Mouse (Mus musculus) small intestine, adult 2 months (tissue): ENCODE results near the gene Skap2.

Source experiments
- CTCF ChIP-seq: fragments of 200-500 bp; IDR thresholded peaks from 2 replicates; pipeline ENCODE4 v1.5.1; 2012; ENCODE audit warnings: low read depth, mild to moderate bottlenecking, control low read depth, inconsistent platforms, low read length, moderate library complexity, mixed read lengths; ENCODE audit not compliant: insufficient replicate concordance, insufficient read length; ENCODE audit errors: extremely low read depth
- POLR2A ChIP-seq: fragments of 200-500 bp; IDR thresholded peaks from 2 replicates; pipeline ENCODE4 v1.6.1; 2012; ENCODE audit warnings: low read depth, mild to moderate bottlenecking, control low read depth, inconsistent platforms, low read length, moderate library complexity

DNA sequence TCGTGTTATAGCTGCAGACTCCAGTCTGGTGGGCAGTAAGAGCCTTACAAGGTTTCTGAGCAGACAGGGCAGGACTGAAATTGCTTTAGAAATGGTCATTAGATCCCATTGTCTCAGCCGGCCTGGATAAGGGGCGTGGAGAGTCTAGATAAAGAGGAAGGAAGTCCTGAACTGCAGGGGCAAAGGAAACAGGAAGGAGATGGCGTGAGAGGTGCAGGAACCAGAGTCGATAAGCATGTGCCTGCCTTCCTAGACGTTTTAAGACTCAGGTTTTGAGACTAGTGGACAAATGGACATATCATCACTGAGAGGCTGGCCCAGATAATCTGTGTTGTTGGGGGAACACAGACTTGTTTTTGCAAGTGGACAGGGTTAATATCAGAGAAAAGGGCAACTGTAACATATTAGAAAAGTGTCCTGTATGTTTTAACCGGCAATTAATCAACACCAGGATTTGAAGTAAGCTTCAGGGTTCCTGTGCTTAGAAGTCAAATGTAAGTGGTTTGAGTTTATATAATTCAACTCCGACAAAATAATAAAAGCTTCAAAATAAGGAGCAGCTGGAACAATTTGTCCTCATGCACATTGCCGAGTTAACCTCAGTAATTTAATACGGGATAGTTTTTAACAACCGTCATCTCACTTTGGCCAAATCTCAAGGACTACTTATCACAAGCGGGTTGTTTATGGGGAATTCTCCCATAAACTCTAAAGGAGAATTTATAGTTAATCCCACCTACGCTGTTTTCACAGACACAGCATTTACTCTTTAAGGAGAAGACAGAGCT is 131.0 kb downstream of the Skap2 start:
- TF ChIP-seq CTCF (no peak), POLR2A (no peak)
